Mouse (Mus musculus): Measurements from ENCODE around the gene Ccdc183. TPM values are rescaled to one million over a fixed set of nuclear protein-coding genes. Genes with fewer than 3 reads are reported as not detected.

Ccdc183 gene
- not detected for total RNA-seq (2023)

DNA sequence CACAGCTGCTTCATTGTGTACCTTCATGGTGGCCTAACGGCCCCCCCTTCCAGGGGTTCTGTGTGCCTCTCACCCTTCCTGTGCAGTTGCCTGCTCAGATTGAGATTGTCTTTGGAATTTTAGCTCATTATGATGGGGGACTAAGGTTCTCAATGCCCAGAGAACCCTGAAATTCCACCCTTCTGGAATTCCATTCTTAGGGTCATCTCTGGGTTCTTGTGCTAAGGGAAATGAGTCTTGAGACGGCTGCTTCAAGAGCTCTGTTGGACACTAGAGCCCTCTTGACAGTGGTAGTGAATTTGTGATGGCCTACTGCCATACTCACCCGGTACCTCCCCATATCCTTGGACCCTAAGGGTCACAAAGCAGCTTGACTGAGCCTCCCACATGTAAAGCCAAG, at the start of gene Ccdc183:
Gene Ccdc183, minus strand, starts transcription at position 101 of the 400 bp plus-strand sequence.

DNA sequence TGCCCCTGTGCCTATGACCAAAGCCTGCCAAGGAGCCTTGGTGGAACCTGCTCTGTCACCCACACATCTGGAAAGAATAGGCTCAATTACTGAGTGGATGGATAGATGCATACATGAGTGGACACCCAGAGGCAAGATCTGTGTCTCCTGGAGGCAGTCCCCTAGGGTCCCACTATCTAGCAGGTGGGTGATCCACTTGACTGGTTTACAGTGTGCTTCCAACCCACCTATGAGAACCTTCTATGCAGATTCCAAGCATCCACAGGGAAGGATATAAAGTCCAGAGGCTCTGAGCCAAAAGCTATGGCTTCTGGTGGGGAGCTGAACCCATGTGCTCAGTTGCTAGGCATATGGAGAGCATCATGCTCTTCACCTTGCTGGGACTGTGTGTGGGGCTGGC, 40.2 kb upstream of the Ccdc183 start, which contains the start of gene Lcn5:
Gene Lcn5, plus strand, starts transcription at position 301 of the 400 bp plus-strand sequence.

DNA sequence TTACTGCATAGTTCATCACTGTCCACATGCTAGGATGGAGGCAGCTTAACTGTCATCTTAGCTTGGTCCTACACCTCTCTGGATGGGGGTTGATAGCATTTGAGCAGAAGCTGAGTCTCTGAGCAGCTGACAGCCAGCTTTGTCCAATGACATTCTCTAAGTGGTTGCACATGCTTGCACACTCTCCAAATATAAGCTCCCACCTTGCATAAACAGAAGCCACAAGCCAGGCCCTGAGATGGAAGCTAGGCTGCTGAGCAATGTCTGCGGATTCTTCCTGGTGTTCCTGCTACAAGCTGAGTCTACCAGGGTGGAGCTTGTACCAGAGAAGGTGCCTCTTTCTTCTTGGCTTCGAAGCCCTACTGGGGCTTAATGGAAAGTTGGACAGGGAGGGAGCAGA, 35.4 kb upstream of the Ccdc183 start, which contains the start of gene Lcn8:
Gene Lcn8, plus strand, starts transcription at position 219 of the 400 bp plus-strand sequence.

DNA sequence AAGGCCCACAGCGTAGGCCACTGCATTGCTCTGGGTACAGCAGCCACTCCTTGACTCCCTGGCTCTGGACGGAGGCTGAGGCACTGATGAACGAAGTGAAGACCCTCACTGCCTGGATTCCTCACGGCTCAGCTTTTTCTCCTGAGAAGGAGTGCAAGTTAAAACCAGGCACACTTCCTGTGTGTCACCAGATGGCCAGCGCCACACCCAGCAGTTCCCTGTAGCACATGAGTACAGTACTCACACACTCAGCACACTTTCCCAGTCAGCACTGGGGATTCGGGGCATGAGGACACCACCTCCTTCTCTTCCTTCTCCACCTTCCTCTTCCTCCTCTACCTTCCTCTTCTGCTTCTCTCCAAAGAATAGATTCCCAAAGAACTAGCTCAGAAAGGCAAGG, 10.3 kb upstream of the Ccdc183 start, which contains the start of gene Fcna:
Gene Fcna, minus strand, starts transcription at position 220 of the 400 bp plus-strand sequence.

DNA sequence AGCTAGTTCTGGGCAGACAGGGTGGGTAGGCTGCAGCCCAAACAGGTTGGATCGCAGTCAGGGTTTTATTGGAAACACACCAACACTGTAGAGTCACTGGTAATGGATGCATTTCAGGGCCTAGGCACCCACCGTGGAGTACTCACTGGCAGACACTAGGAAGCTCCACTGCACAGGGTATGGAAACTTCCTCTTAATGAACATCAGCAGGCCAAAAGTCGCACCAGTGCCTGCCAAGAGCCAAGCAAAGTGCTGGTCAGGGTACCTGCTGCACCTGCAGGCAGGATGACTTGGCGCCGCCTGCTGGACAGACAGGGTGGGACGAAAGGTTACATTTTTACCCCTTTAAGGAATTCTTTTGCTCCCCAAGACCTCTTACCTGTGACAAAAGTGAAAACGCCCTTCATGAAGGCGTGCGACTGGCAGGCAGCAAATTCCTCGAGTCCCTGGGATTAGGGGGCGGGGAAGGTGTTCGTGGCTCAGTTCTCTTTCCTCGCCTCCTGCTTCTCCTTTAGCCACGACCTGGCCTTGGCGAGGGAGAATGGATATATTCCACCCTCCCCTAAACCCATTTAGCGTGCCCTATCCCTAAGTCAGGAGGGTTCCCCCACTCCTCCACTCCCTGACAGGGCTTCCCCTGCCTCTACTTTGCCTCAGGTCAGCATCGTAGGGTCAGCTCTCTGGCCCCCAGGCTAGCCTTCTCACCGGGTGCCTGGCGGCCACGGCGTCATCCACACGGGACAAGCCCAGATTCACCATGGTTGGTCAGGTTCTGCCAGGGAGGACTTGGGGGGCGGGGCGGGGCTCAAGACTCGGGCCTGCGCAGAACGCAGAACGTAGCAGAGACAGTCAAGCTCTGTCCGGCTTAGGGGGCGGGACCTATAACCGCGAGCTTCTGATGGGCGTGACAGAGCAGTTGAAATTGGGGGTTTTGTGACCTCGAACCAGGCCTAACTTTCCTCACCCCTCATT, 4.0 kb upstream of the Ccdc183 start, which contains the start of gene Tmem141:
Gene Tmem141, minus strand, starts transcription at position 777 of the 972 bp plus-strand sequence.

DNA sequence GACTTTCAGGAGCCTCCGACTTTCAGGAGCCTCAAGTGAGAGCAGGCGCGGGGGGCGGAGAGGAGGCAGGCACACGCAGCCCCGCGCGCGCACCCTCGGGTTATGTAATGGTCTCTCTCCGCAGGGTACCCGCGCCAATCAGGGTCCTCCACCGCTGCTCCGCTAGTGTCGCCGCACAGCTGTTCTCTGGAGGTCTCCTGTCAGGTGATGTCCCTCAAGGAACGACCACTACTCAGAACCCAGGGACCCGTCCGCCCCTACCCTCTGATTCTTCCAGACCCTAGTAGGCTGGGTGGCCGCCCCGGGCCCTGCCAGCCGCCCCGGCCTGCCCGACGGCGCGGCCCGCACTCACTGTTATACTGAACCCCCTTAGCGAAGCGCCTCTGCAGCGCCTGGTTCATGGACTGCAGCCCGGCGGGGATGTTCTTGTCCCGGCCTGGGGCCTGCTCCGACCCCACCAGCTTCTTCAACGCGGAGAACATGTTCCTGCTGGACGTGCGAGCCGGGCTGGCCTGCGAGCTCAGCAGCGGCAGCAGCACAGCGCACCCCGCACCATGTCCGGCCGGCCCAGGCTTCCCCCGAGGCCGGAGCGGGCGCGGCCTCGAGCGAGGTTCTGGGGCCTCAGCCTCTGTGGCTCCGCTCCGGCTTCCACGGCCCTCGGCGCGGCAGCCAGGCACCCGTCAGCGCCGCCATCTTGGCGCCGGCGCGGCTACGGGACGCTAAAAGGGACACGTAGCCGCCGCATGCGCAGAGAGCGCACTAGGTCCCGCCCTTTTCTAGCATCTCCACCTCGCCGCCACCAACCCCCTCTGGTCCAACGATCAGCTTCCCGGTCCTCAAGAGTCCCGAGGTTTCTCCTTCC, 9.5 kb downstream of the Ccdc183 start, which contains the start of gene Rabl6:
Gene Rabl6, minus strand, starts transcription at position 761 of the 862 bp plus-strand sequence.

DNA sequence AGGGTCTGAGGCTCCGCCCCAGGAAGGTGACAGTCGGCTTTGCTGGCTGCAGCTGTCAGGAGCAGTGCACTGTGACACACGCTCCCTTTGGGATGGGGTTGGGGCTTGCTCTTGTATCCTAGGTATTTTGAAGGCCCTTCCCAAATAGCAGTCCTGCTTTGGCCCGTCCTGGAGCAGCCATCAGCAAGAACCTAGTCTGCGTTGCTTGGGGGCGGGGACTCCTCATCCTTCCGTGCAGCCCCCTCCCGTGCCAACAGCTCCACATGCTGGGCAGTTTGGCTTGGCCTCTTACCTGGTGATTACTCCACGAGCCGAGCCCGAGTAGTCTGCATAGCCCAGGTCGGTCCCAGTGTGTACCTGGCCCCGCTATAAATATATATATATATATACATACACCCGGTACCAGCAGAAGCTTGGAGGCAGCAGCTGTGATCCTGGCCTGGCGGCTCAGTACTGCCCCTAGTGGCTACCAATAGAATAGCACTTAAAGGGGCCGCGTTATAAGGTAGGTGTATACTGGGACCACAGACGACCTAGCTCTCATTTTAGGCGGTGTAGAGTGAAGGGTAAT, 36.1 kb downstream of the Ccdc183 start, which contains the start of gene Ajm1:
Gene Ajm1, minus strand, starts transcription at position 464 of the 571 bp plus-strand sequence.

DNA sequence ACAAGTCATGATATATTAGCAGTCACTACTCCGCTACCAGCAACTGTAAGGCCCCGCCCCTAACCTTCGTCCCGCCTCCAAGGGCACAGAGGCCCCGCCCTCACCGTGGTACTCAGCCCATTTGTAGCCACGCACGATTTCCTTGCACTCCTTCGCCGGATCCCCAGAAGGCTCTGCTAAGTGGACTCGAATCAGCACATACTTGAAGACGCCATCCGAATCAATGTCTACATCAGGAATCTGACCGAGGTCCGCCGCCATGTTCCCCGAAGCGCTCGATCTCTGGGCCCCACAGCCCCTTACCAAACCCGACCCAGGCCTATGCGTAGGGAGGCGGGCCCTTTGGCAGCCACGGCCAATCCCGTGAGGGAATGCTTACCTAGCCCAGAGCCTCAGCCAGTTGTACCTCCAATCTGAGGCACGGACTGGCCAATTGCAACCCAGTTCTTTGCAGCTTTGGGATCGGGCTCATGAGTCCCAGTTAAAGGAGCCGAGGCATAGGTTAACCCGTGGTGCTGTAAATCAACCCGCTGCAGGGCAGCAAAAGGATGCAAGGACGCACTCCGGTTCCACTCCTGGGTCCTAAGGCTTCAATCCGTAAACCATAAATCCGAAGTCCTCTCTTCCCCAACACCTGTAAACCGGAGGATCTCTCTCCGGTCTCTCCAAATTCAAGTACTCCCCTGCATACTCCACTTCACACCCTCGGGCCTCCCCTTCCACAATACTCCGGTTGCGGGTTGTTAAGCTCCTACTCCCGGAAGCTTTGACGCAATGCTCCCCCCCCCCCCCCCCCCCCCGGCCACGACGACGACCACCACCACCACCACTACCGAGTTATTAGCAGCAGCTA, 42.7 kb downstream of the Ccdc183 start, which contains the start of the genes Mamdc4 and Phpt1:
Gene Mamdc4, minus strand, starts transcription at position 267 of the 853 bp plus-strand sequence.
Gene Phpt1, minus strand, starts transcription at position 646 of the 853 bp plus-strand sequence.

Other genes with a start within 250 kb of the Ccdc183 start
- 1.1 TPM for gene Sapcd2, start 245.4 kb downstream of the Ccdc183 start, total RNA-seq (2023)
- gene Entpd2, start 221.8 kb downstream of the Ccdc183 start, total RNA-seq (2023), result not detected
- 2.2 TPM for gene Npdc1, start 218.3 kb downstream of the Ccdc183 start, total RNA-seq (2023)
- 0.67 TPM for gene Fut7, start 194.4 kb downstream of the Ccdc183 start, total RNA-seq (2023)
- 67.3 TPM for gene Abca2, start 189.0 kb downstream of the Ccdc183 start, total RNA-seq (2023)
- not detected for gene Clic3, start 160.8 kb downstream of the Ccdc183 start, total RNA-seq (2023)
- 74.0 TPM for gene Paxx, start 156.6 kb downstream of the Ccdc183 start, total RNA-seq (2023)
- gene Ptgds, start 147.6 kb downstream of the Ccdc183 start, total RNA-seq (2023), result not detected
- gene Lcn12, start 123.8 kb downstream of the Ccdc183 start, total RNA-seq (2023), result not detected
- gene Fbxw5, start 116.9 kb downstream of the Ccdc183 start, total RNA-seq (2023), result 61.4 TPM
- 0.50 TPM for gene C8g, start 116.0 kb downstream of the Ccdc183 start, total RNA-seq (2023)
- gene Traf2, start 70.7 kb downstream of the Ccdc183 start, total RNA-seq (2023), result 35.1 TPM
- gene Edf1, start 59.8 kb downstream of the Ccdc183 start, total RNA-seq (2023), result 98.0 TPM
- 2.7 TPM for gene Mamdc4, start 42.8 kb downstream of the Ccdc183 start, total RNA-seq (2023)
- 25.7 TPM for gene Phpt1, start 42.5 kb downstream of the Ccdc183 start, total RNA-seq (2023)
- 0.38 TPM for gene Ajm1, start 35.9 kb downstream of the Ccdc183 start, total RNA-seq (2023)
- gene Rabl6, start 9.2 kb downstream of the Ccdc183 start, total RNA-seq (2023), result 100 TPM
- gene Tmem141, start 4.3 kb upstream of the Ccdc183 start, total RNA-seq (2023), result 0.79 TPM
- gene Fcna, start 10.4 kb upstream of the Ccdc183 start, total RNA-seq (2023), result 7.5 TPM
- not detected for gene Lcn8, start 35.4 kb upstream of the Ccdc183 start, total RNA-seq (2023)
- gene Lcn5, start 40.3 kb upstream of the Ccdc183 start, total RNA-seq (2023), result not detected
- not detected for gene Lcn6, start 59.1 kb upstream of the Ccdc183 start, total RNA-seq (2023)
- gene Lcn10, start 65.0 kb upstream of the Ccdc183 start, total RNA-seq (2023), result not detected
- gene Obp2a, start 82.4 kb upstream of the Ccdc183 start, total RNA-seq (2023), result not detected
- 15.2 TPM for gene Bmyc, start 89.1 kb upstream of the Ccdc183 start, total RNA-seq (2023)
- not detected for gene Obp2b, start 119.3 kb upstream of the Ccdc183 start, total RNA-seq (2023)
- not detected for gene Lcn3, start 147.9 kb upstream of the Ccdc183 start, total RNA-seq (2023)
- not detected for gene Lcn11, start 159.3 kb upstream of the Ccdc183 start, total RNA-seq (2023)
- gene Gm13539, start 164.6 kb upstream of the Ccdc183 start, total RNA-seq (2023), result not detected
- not detected for gene Glt6d1, start 198.2 kb upstream of the Ccdc183 start, total RNA-seq (2023)
- gene Lcn9, start 205.5 kb upstream of the Ccdc183 start, total RNA-seq (2023), result not detected
- not detected for gene Sohlh1, start 229.6 kb upstream of the Ccdc183 start, total RNA-seq (2023)
- not detected for gene Kcnt1, start 246.1 kb upstream of the Ccdc183 start, total RNA-seq (2023)